ENCODE assay signal across 22 mouse cellular contexts in the genomic region with DNA sequence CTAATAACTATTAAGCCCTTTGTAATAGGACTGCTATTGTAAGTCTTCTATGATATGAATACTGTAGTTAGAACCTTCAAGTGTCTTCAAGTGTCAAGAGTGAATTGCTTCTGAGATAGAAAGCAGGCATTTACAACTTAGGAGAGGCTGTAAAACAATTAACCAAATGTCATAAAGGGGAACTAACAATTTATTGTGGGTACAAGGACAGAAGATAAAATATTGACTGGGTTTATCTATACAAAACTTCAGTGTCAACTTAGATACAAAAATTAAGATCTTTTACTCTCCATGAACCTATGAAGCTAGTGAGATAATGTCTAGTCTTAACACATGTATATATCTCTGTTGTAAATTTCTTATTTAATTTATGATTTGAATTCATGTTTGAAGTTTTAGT. TPM values are rescaled to one million over a fixed set of nuclear protein-coding genes. Genes with fewer than 3 reads are reported as not detected.
DNase-seq lines count a peak whose midpoint lies in the region; TF ChIP-seq lines count a peak whose summit lies in the region.
"Had no signal": no experiment of that assay in that cellular context is flagged by ENCODE, and none has a peak within 500 bp of the region (broad histone marks: within the 10 kb centered on the region; RNA-seq: fewer than 3 reads in every experiment).

No protein-coding gene starts in this region.

- peaks cover 12 to 48% of the 10 kb centered on the region in 2 experiments for H3K36me3 ChIP-seq in MEL (ENCODE audit: control insufficient read depth in 1 of 2, insufficient read depth in 2 of 2, low read length in 2 of 2)

- H3K79me2 ChIP-seq in MEL (ENCODE audit: control insufficient read depth, insufficient read depth, low read length, poor library complexity) = no peaks in the 10 kb centered on the region

- no peaks in the 10 kb centered on the region for H3K9me3 ChIP-seq in MEL (replicated peaks; ENCODE audit: insufficient read depth, low read length)
- H3K9me3 ChIP-seq: G1E had no signal

- TF ChIP-seq CTCF in MEL (IDR thresholded peaks at IDR 0.05 in 2 of 3, conservative IDR thresholded peaks at IDR 0.05 in 1 of 3; ENCODE audit: control insufficient read depth in 1 of 3, insufficient read depth in 1 of 3, low read depth in 2 of 3, low read length in 3 of 3, poor library complexity in 1 of 3, severe bottlenecking in 1 of 3) = no peak

- H3K4me1 ChIP-seq in MEL (ENCODE audit: control insufficient read depth in 1 of 2, insufficient read depth in 2 of 2, low read length in 2 of 2) = peaks cover 3 to 13% of the 10 kb centered on the region in 2 experiments

- no peak overlapping the region for H3K4me3 ChIP-seq in MEL (ENCODE audit: control insufficient read depth in 1 of 2, insufficient read depth in 1 of 2, low read depth in 2 of 2, low read length in 2 of 2)

- no peak for TF ChIP-seq RAD21 in MEL (IDR thresholded peaks at IDR 0.05; ENCODE audit: low read depth, low read length)

- peak; percentile 1 for DNase-seq in heart, adult 11 months
- no peak for DNase-seq in heart, postnatal 25 days (ENCODE audit: low spot score)
- peak; percentile 62 for DNase-seq in MEL (ENCODE audit: low read depth, low spot score)
- DNase-seq in embryo, embryonic 10.5 days (ENCODE audit: low spot score) = no peak
- DNase-seq: adrenal gland, adult 2 months; adrenal gland, adult 8-10 months; adrenal gland, postnatal 10 days; adrenal gland, postnatal 14 days; adrenal gland, postnatal 25 days; adrenal gland, postnatal 36 days; B cell, adult 2 months; cerebellum, adult 11 months; cerebellum, adult 11-12 months; cerebellum, adult 18-20 months; cerebellum, adult 2 months had no signal

- no peak overlapping the region for H3K9ac ChIP-seq in MEL (ENCODE audit: control insufficient read depth, low read depth, low read length, poor library complexity, severe bottlenecking)

- no peak for TF ChIP-seq POLR2A in MEL (IDR thresholded peaks at IDR 0.05; ENCODE audit: control insufficient read depth in 1 of 2, insufficient read depth in 1 of 2, low read depth in 1 of 2, low read length in 2 of 2, poor library complexity in 1 of 2)

- intact Hi-C loops in heart, postnatal 25 days (cut with DNase I) = no loop called here

- no peak overlapping the region for H3K27ac ChIP-seq in MEL (ENCODE audit: control insufficient read depth, low read depth, low read length)

- TF ChIP-seq EP300 in MEL (IDR thresholded peaks at IDR 0.05; ENCODE audit: low read depth in 1 of 2, low read length in 2 of 2) = peak; percentile 79 to 91

- no peaks in the 10 kb centered on the region for H3K27me3 ChIP-seq in MEL (ENCODE audit: control insufficient read depth in 1 of 2, insufficient read depth in 2 of 2, low read length in 2 of 2)
- H3K27me3 ChIP-seq: CH12.LX, Patski had no signal

TF ChIP-seq in MEL, 35 proteins besides CTCF, POLR2A, EP300 and RAD21:
- 0 out of 2 replicates have a peak, but pooled peaks have one; percentile 44 for TF ChIP-seq MYC (IDR thresholded peaks at IDR 0.05; ENCODE audit: low read depth, low read length)
- TF ChIP-seq JUND (IDR thresholded peaks at IDR 0.05; ENCODE audit: low read depth, low read length) = no peak
- TF ChIP-seq GATA1 (IDR thresholded peaks at IDR 0.05; ENCODE audit: low read depth, low read length) = peak; percentile 89
- 0 out of 2 replicates have a peak, but pooled peaks have one; percentile 17 for TF ChIP-seq SIN3A (IDR thresholded peaks at IDR 0.05; ENCODE audit: low read length)
- TF ChIP-seq TCF12 (IDR thresholded peaks at IDR 0.05; ENCODE audit: low read depth, low read length) = peak; percentile 66; the same call in 1 of the 2 replicates
- TF ChIP-seq RCOR1 (IDR thresholded peaks at IDR 0.05; ENCODE audit: low read depth, low read length) = peak; percentile 55; the same call in 1 of the 2 replicates

RNA-seq across cellular contexts. Expression of a gene that starts 28.7 kb away (rescaled TPM):
- total RNA-seq in heart, postnatal 25 days (2021) = 10 to 100 TPM; 15.2 to 17.5 TPM
- total RNA-seq in MEL (2012; rRNA removed) = 34.4 and 38.2 TPM in 2 replicates
- 100 to 1,000 TPM in 1 of 2 experiments, 10 to 100 TPM in 1; 25.5 to 157 TPM for polyA plus RNA-seq in MEL (2012; ENCODE audit: insufficient read depth in 1 of 2, insufficient read length in 2 of 2, low read depth in 1 of 2, low replicate concordance in 2 of 2, missing spikeins in 1 of 2)

RNA-seq across cellular contexts. Expression of a gene that starts 36.0 kb away (rescaled TPM):
- total RNA-seq in heart, postnatal 25 days (2021) = not detected
- not detected in 2 replicates for total RNA-seq in MEL (2012; rRNA removed)
- not detected for polyA plus RNA-seq in MEL (2012; ENCODE audit: insufficient read depth in 1 of 2, insufficient read length in 2 of 2, low read depth in 1 of 2, low replicate concordance in 2 of 2, missing spikeins in 1 of 2)
- total RNA-seq: ES-E14, G1E had no signal
- polyA plus RNA-seq: activated CD4-positive, CD25-positive, alpha-beta regulatory T cell, adult 4 months; adrenal gland, adult 2 months; C2C12; CD4-positive, CD25-positive, alpha-beta regulatory T cell, adult 4 months; cerebellum, adult 2 months; G1E had no signal

Comparison
In these comparisons a context has a peak if more than half of its experiments do, and no peak if none do; other contexts are left out.
1. DNase-seq: peak in heart, adult 11 months (single experiment) and MEL (single experiment); none in heart, postnatal 25 days (single experiment) and embryo, embryonic 10.5 days (single experiment).